Comparison of ENCODE assay signal across 9 mouse cellular contexts in genomic region chr7:28936787-28937186, GRCm38 (mm10). TPM values are rescaled to one million over a fixed set of nuclear protein-coding genes. Genes with fewer than 3 reads are reported as not detected.
DNase-seq lines count a peak whose midpoint lies in the region; ATAC-seq and TF ChIP-seq lines count a peak whose summit lies in the region.
"Had no signal": no experiment of that assay in that cellular context is flagged by ENCODE, and none has a peak within 500 bp of the region (broad histone marks: within the 10 kb centered on the region; RNA-seq: fewer than 3 reads in every experiment).

No protein-coding gene starts in this region.

- H3K4me1 ChIP-seq in neural tube, embryonic 11.5 days (ENCODE audit: control insufficient read depth, insufficient read depth, low read length), result peaks cover 13% of the 10 kb centered on the region; the same call in 1 of the 2 replicates
- peaks cover 58% of the 10 kb centered on the region for H3K4me1 ChIP-seq in lung, embryonic 15.5 days

- H3K9ac ChIP-seq in neural tube, embryonic 11.5 days (ENCODE audit: low read length), result no peak overlapping the region
- no peak overlapping the region for H3K9ac ChIP-seq in lung, embryonic 15.5 days

- intact Hi-C loops in gastrocnemius, adult 2 months (cut with DNase I), result no loop called here

- no peak for DNase-seq in gastrocnemius, adult 2 months
- no peak for DNase-seq in gastrocnemius, adult 8-10 months (ENCODE audit: low spot score in 2 of 2)
- no peak for DNase-seq in neural tube, embryonic 11.5 days (ENCODE audit: low spot score)
- no peak for DNase-seq in neural tube, embryonic 10.5 days (ENCODE audit: extremely low spot score, low spot score)
- no peak for DNase-seq in urinary bladder, adult 18-20 months (ENCODE audit: low spot score in 2 of 2)
- no peak for DNase-seq in spleen, adult 18-20 months
- DNase-seq: adrenal gland, postnatal 10 days had no signal

- H3K27ac ChIP-seq in gastrocnemius, adult 2 months, result peak overlapping the region; percentile 92
- H3K27ac ChIP-seq in neural tube, embryonic 11.5 days (ENCODE audit: low read depth, low read length), result peak overlapping the region; percentile 39; the same call in 1 of the 2 replicates
- peak overlapping the region; percentile 40 for H3K27ac ChIP-seq in lung, embryonic 15.5 days

- 72% methylated on average over 4 of the region's 4 CpGs for WGBS in neural tube, embryonic 11.5 days
- 50% methylated on average over 4 of the region's 4 CpGs for WGBS in lung, embryonic 15.5 days

- H3K4me3 ChIP-seq in gastrocnemius, adult 2 months, result peak overlapping the region; percentile 24
- H3K4me3 ChIP-seq in neural tube, embryonic 11.5 days (ENCODE audit: low read depth, low read length), result no peak overlapping the region
- no peak overlapping the region for H3K4me3 ChIP-seq in lung, embryonic 15.5 days

- no peak overlapping the region for H3K4me2 ChIP-seq in neural tube, embryonic 11.5 days (ENCODE audit: low read depth)
- no peak overlapping the region for H3K4me2 ChIP-seq in lung, embryonic 15.5 days

- H3K9me3 ChIP-seq in neural tube, embryonic 11.5 days (ENCODE audit: control insufficient read depth, low read length), result no peaks in the 10 kb centered on the region
- no peaks in the 10 kb centered on the region for H3K9me3 ChIP-seq in lung, embryonic 15.5 days

- no peaks in the 10 kb centered on the region for H3K27me3 ChIP-seq in neural tube, embryonic 11.5 days (ENCODE audit: control insufficient read depth, insufficient read depth, low read length)
- H3K27me3 ChIP-seq in lung, embryonic 15.5 days, result no peaks in the 10 kb centered on the region

- H3K36me3 ChIP-seq in neural tube, embryonic 11.5 days (ENCODE audit: control insufficient read depth, insufficient read depth, low read length), result no peaks in the 10 kb centered on the region; the same call in 1 of the 2 replicates
- no peaks in the 10 kb centered on the region for H3K36me3 ChIP-seq in lung, embryonic 15.5 days

- TF ChIP-seq CTCF in gastrocnemius, adult 2 months (IDR thresholded peaks at IDR 0.05), result no peak

- ATAC-seq in neural tube, embryonic 11.5 days (ENCODE audit: insufficient read depth, low FRiP score, low TSS enrichment), result no peak
- no peak for ATAC-seq in lung, embryonic 15.5 days (ENCODE audit: borderline replicate concordance, extremely low read depth, low FRiP score, low TSS enrichment)
- no peak for ATAC-seq in frontal cortex, adult (ENCODE audit: low TSS enrichment)

RNA-seq across cellular contexts. Expression of gene Actn4, which starts 25.4 kb away (rescaled TPM):
- 10 to 100 TPM; 27.1 to 40.2 TPM for total RNA-seq in gastrocnemius, adult 2 months (2021)
- total RNA-seq in gastrocnemius, adult 8-10 months (2022), result 10 to 100 TPM; 21.3 to 36.9 (median 28.2) TPM
- polyA plus RNA-seq in neural tube, embryonic 11.5 days (2014; fragmentation: Nextera tagmentation; extraction: Ambion mirVana), result 193 and 201 TPM in 2 replicates
- polyA plus RNA-seq in lung, embryonic 15.5 days (2015; fragmentation: Nextera tagmentation; extraction: Ambion mirVana), result 287 and 302 TPM in 2 replicates

RNA-seq across cellular contexts. Expression of gene Eif3k, which starts 44.9 kb away (rescaled TPM):
- 100 to 1,000 TPM; 122 to 141 TPM for total RNA-seq in gastrocnemius, adult 2 months (2021)
- total RNA-seq in gastrocnemius, adult 8-10 months (2022), result 100 to 1,000 TPM; 130 to 143 (median 134) TPM
- polyA plus RNA-seq in neural tube, embryonic 11.5 days (2014; fragmentation: Nextera tagmentation; extraction: Ambion mirVana), result 383 and 388 TPM in 2 replicates
- 360 and 364 TPM in 2 replicates for polyA plus RNA-seq in lung, embryonic 15.5 days (2015; fragmentation: Nextera tagmentation; extraction: Ambion mirVana)

RNA-seq across cellular contexts. Expression of gene Map4k1, which starts 45.1 kb away (rescaled TPM):
- under 1 TPM; 0.25 to 0.33 TPM for total RNA-seq in gastrocnemius, adult 2 months (2021)
- under 1 TPM; 0.22 to 0.82 (median 0.41) TPM for total RNA-seq in gastrocnemius, adult 8-10 months (2022)
- 4.6 and 6.2 TPM in 2 replicates for polyA plus RNA-seq in neural tube, embryonic 11.5 days (2014; fragmentation: Nextera tagmentation; extraction: Ambion mirVana)
- polyA plus RNA-seq in lung, embryonic 15.5 days (2015; fragmentation: Nextera tagmentation; extraction: Ambion mirVana), result 7.4 and 9.8 TPM in 2 replicates

RNA-seq across cellular contexts. Expression of gene Capn12, which starts 55.6 kb away (rescaled TPM):
- total RNA-seq in gastrocnemius, adult 2 months (2021), result under 1 TPM; 0.15 to 0.28 TPM
- under 1 TPM in 1 of 4 experiments, not detected in 3; 0.11 TPM for total RNA-seq in gastrocnemius, adult 8-10 months (2022)
- 0.21 and 0.39 TPM in 2 replicates for polyA plus RNA-seq in neural tube, embryonic 11.5 days (2014; fragmentation: Nextera tagmentation; extraction: Ambion mirVana)
- 0.29 and 0.42 TPM in 2 replicates for polyA plus RNA-seq in lung, embryonic 15.5 days (2015; fragmentation: Nextera tagmentation; extraction: Ambion mirVana)

Comparison
In these comparisons a context has a peak if more than half of its experiments do, and no peak if none do; other contexts are left out.
1. H3K27ac ChIP-seq: peak in every context shown above with its lines; median percentile 92 in gastrocnemius, adult 2 months; 40 in lung, embryonic 15.5 days; 39 in neural tube, embryonic 11.5 days.